Mouse (Mus musculus): ENCODE data around the gene Lcor.

GRCm38 (mm10) chr19:41577576-41577975 is 95.1 kb downstream of the Lcor start:
- TF ChIP-seq CTCF (IDR thresholded peaks at IDR 0.05; ENCODE audit: extremely low read depth, insufficient read depth, insufficient read length, insufficient replicate concordance) (no peak), POLR2A (IDR thresholded peaks at IDR 0.05; ENCODE audit: low read depth, low read length) (no peak)
